Mouse (Mus musculus) ES-CJ7 (cell line): ENCODE data around the gene Gm3752.
"Not testable (repeated sequence)": the region's sequence is repeated elsewhere in the genome, so short reads cannot be mapped to it uniquely, and the experiment has no call there.

Experiments used
- DNase-seq: peaks from one replicate; pipeline ENCODE4 v3.0.0; 2011; ENCODE audit warnings: low read depth, low spot score

Gm3752 gene

GRCm38 (mm10) chr14:7483662-7484061, at the start of gene Gm3752:
Gene Gm3752, minus strand, starts transcription at chr14:7483762.
- not testable (repeated sequence) for DNase-seq

DNA sequence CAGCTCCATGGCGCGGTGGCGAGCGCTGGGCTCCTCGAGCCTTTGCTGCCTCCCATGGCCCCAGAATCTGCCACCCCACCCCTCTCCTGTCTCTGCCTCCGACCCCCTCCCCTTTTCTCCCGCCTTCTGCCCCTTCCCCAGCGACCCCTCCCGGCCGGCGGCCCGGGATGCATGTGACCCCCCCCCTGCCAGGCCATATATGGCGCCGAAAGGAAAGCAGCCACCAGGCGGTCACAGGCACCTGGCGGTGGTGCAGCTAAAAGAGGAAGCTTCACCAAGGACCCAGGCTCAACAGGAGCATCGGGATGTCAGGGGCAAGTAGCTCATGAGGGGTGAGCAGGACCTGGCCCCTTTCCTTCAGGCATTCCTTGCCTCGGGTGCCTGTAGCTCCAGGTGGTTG, 5.2 kb upstream of the Gm3752 start:
- not testable (repeated sequence) for DNase-seq

- not testable (repeated sequence) for DNase-seq
Measured at GRCm38 (mm10) chr14:7450817-7451216, 32.7 kb downstream of the Gm3752 start, which contains the start of gene Gm3755. Gene Gm3755, minus strand, starts transcription at chr14:7450917.

- DNase-seq, result not testable (repeated sequence)
Measured at GRCm38 (mm10) chr14:7422496-7422895, 61.1 kb downstream of the Gm3752 start.
